Mouse (Mus musculus) stomach, postnatal 0 days (tissue): ENCODE results near the gene Rgs10. TPM values are rescaled to one million over a fixed set of nuclear protein-coding genes. Genes with fewer than 3 reads are reported as not detected.

ENCODE experiments used
- ATAC-seq: fragments of 200-750 bp; cut with Nextera tagmentation; 2 replicates; pipeline ENCODE4 v1.8.0; 2017; ENCODE audit not compliant: low FRiP score, low TSS enrichment
- DNase-seq: peaks from one replicate; pipeline ENCODE4 v3.0.0-alpha.2; 2016; ENCODE audit warnings: low spot score
- H3K27ac ChIP-seq: fragments of 300-500 bp; sonication (generic); replicated peaks from 2 replicates; pipeline ENCODE4 v1.5.1; 2014; ENCODE audit warnings: mild to moderate bottlenecking, control low read depth
- H3K27me3 ChIP-seq: fragments of 300-500 bp; sonication (generic); 2 replicates; pipeline ENCODE4 v1.6.1; 2014; ENCODE audit warnings: low read length; ENCODE audit not compliant: control insufficient read depth, insufficient read depth
- H3K36me3 ChIP-seq: fragments of 300-500 bp; sonication (generic); 2 replicates; pipeline ENCODE4 v1.6.1; 2014; ENCODE audit warnings: low read length, mixed read lengths; ENCODE audit not compliant: control insufficient read depth, insufficient read depth
- H3K4me1 ChIP-seq: fragments of 300-500 bp; sonication (generic); replicated peaks from 2 replicates; pipeline ENCODE4 v1.6.1; 2014; ENCODE audit warnings: antibody characterized with exemption; ENCODE audit not compliant: control insufficient read depth, insufficient read depth
- H3K4me2 ChIP-seq: fragments of 300-500 bp; sonication (generic); replicated peaks from 2 replicates; pipeline ENCODE4 v1.6.1; 2014; ENCODE audit warnings: low read depth, mild to moderate bottlenecking, control low read depth, moderate library complexity
- H3K4me3 ChIP-seq: fragments of 300-500 bp; sonication (generic); 2 replicates; pipeline ENCODE4 v1.5.1; 2014; ENCODE audit warnings: low read depth, low read length, control low read depth
- H3K9ac ChIP-seq: fragments of 300-500 bp; sonication (generic); 2 replicates; pipeline ENCODE4 v1.6.1; 2014; ENCODE audit warnings: mild to moderate bottlenecking, low read length, control low read depth, mixed read lengths
- H3K9me3 ChIP-seq: fragments of 300-500 bp; sonication (generic); 2 replicates; pipeline ENCODE4 v1.6.1; 2016; ENCODE audit warnings: low read length; ENCODE audit not compliant: control insufficient read depth
- CTCF ChIP-seq: IDR thresholded peaks from 2 replicates; pipeline ENCODE4 v1.5.1; 2016; ENCODE audit warnings: antibody characterized with exemption, low read depth, mild to moderate bottlenecking, moderate library complexity
- EP300 ChIP-seq: optimal IDR thresholded peaks from 2 replicates; pipeline ENCODE3; 2016; ENCODE audit warnings: antibody characterized with exemption
- WGBS: fragments of 180-500 bp; shearing (Covaris S2); extraction: QIAGEN DNeasy Blood & Tissue Kit; methylation state at CpG from one replicate; pipeline ENCODE4 v1.1.7; 2014; 5-methylcytosine and 5-hydroxymethylcytosine counted together
- polyA plus RNA-seq: library from polyadenylated mRNA; unstranded; fragments of >200 nt; fragmentation: Nextera tagmentation; extraction: Ambion mirVana; gene quantifications from 2 replicates; pipeline ENCODE4 v1.2.1, GENCODE M21; 2015

The Rgs10 gene
- polyA plus RNA-seq, 1 experiment from 2014 or later: 24.5 TPM

DNA sequence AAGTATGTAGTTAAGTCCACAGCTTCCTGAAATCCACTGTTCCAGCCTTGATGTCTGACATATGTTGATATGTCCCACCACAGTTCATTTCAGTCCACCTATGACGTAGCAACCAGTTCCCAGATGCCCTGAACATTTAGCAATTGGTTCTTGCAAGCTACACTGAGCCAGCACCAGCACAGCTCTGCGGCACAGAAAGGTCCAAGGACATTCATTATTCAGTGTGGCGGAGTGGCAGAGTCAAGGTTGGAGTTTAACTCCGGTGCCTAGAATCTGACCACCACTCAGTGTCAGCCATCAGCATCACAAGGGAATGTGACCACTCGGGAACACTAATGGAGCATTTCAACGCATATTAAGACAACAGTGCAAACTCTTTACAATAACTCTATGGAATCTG, 1.9 kb downstream of the Rgs10 start:
- Histone ChIP-seq H3K4me3 (peak overlapping the region; percentile 71; the same call in 1 of the 2 replicates), H3K4me1 (no peaks in the 10 kb centered on the region), H3K4me2 (0 out of 2 replicates have a peak overlapping the region, but pooled peaks have one; percentile 99), H3K9ac (no peak overlapping the region), H3K36me3 (no peaks in the 10 kb centered on the region), H3K9me3 (no peaks in the 10 kb centered on the region), H3K27me3 (no peaks in the 10 kb centered on the region), H3K27ac (no peak overlapping the region)
- ATAC-seq: no peak
- TF ChIP-seq EP300 (no peak), CTCF (no peak)
- 63% methylated on average over 6 of the region's 6 CpGs for WGBS
- no peak for DNase-seq

DNA sequence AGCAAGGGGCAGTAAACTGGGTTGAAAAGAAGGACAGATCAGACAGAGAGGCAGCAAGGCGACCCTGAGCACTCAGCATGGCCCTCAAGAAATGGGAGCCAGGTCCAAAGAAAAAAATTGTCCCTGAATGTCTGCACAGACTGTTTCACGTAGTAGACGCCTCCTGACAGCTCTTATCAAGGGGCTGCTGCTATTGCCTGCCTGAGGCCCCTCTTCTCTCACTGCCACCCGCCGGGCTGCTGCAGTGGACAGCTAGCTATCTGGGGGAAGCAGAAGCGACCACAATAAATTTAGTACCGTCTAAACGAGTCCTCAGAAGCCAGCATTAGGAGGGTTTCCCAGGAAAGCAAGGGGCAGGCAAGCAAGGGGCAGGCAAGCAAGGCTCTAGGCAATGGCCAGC, 4.1 kb downstream of the Rgs10 start:
- ATAC-seq: no peak
- no peak for DNase-seq
- Histone ChIP-seq H3K27ac (no peak overlapping the region), H3K9me3 (no peaks in the 10 kb centered on the region), H3K27me3 (no peaks in the 10 kb centered on the region), H3K4me1 (no peaks in the 10 kb centered on the region), H3K4me2 (no peak overlapping the region), H3K4me3 (no peak overlapping the region), H3K9ac (no peak overlapping the region), H3K36me3 (no peaks in the 10 kb centered on the region)
- TF ChIP-seq EP300: no peak
- no peak for TF ChIP-seq CTCF
- 63% methylated on average over 8 of the region's 8 CpGs for WGBS

DNA sequence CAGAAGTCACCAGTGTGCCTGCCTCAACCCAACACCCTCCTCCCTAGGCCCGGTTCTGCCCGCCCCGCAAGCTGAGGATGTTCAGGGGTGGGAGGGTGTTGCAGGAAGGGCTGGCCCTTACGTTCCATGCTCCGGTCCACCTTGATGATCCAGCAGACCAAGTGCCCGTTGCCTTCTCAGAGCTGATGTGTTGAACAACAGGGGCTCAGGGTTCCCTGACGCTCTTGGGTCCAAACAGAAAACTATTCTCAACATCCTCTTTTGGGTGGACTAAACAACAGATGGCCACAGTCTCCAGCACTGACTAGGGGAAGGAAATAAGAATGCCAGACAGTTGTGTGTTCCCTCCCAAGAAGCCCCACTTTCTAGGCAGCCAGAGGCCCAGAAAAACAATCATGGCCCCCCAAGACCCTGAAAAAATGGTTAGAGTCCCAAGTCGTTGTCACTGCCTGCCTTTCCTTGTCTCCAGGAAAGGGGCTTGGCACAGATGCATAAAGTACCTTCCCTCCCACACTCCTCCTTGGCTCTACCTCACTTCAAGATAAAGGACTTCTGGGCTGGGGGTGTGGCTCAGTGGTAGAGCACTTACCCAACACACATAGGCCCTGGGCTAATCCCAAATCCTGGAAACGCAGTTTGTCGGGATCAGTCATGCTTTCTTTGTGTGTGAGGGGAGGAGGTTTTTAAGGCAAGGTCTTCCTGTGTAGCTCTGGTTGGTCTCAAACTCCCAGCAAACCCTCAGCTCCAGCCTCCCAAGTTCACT, 6.3 kb downstream of the Rgs10 start:
- Histone ChIP-seq H3K4me2 (no peak overlapping the region), H3K36me3 (no peaks in the 10 kb centered on the region), H3K4me3 (no peak overlapping the region), H3K9me3 (no peaks in the 10 kb centered on the region), H3K4me1 (no peaks in the 10 kb centered on the region), H3K27me3 (no peaks in the 10 kb centered on the region), H3K9ac (no peak overlapping the region), H3K27ac (no peak overlapping the region)
- 63% methylated on average over 10 of the region's 10 CpGs for WGBS
- ATAC-seq (no peak), DNase-seq (no peak)
- TF ChIP-seq CTCF: no peak
- TF ChIP-seq EP300: no peak

DNA sequence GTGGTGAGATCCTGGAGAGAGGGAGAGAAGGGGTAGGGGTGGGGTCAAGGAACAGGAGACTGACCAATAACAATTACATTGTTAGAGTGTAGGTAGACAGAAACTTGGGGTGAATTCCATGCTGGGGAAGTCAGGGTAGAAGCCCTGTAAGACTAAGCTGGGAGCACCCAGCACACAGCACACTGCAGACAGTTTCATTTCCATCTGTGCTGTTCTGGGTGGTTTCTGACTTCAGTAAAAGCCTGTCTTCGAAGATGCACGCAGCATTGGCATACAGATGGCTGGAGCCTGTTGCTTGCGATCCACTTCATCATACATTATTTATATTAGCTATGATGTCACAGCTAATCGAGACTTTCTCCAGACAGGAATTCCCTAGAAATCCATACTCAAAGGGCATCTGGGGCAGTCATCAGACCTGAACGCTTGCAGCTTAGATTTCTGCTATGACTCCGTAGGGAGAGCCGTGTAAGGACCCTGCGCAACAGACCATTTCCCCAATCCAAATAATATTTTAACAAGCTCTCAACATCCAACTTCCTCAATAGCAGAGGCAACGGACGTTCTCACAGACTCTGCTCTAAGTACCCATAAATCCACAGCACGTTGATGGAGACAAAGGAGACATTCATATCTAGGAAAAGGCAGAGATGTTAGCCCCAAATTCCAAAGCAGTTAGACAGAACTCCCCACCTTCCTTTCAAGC, 7.7 kb downstream of the Rgs10 start:
- H3K4me2 ChIP-seq: no peak overlapping the region
- TF ChIP-seq CTCF (no peak), EP300 (no peak)
- 55% methylated on average over 11 of the region's 11 CpGs for WGBS
- ATAC-seq (no peak), DNase-seq (no peak)
- no peaks in the 10 kb centered on the region for H3K36me3 ChIP-seq
- no peak overlapping the region for H3K9ac ChIP-seq
- no peak overlapping the region for H3K4me3 ChIP-seq
- no peak overlapping the region for H3K27ac ChIP-seq
- H3K9me3 ChIP-seq: no peaks in the 10 kb centered on the region
- no peaks in the 10 kb centered on the region for H3K4me1 ChIP-seq
- no peaks in the 10 kb centered on the region for H3K27me3 ChIP-seq

DNA sequence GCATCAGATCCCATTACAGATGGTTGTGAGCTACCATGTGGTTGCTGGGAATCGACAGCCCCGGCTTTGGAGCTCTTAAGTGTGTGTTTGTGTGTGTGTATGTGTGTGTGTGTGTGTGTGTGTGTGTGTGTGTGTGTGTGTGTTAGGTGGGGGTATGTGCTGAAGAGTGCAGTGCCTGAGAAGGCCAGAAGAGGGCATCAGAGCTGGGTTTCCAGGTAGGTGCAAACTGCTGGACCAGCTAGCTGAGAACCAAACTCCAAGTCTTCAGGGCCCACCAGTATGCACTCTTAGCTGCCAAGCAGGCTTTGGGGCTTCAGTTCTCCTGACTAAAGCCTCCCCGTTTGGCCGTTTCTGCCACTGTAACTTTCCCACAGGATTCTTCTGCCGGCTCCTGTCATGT, 10.3 kb downstream of the Rgs10 start:
- TF ChIP-seq EP300: no peak
- peak; percentile 50 for TF ChIP-seq CTCF
- Histone ChIP-seq H3K4me3 (no peak overlapping the region), H3K4me2 (no peak overlapping the region), H3K9ac (no peak overlapping the region), H3K27ac (no peak overlapping the region), H3K27me3 (no peaks in the 10 kb centered on the region), H3K9me3 (no peaks in the 10 kb centered on the region), H3K4me1 (no peaks in the 10 kb centered on the region), H3K36me3 (no peaks in the 10 kb centered on the region)
- WGBS: 82% methylated on average over 5 of the region's 5 CpGs
- no peak for ATAC-seq
- no peak for DNase-seq

DNA sequence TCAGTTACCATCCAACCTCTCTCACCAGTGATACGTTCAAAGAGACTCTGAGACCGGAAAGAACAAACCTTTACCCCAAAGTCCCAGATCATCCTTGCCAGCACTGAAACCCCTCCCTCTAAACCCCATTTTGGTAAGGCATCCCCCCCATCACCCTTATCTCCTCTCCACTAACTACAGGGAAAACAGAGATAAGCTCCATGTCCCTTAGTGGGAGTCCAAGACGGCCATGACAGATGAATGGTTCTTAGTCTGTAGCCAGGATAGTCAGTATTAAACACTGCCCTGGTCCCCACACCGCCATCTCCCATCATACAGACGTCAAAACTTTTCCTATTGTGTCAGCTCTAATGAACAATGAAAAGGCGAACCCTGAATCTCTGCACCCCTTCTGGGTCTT, 14.6 kb downstream of the Rgs10 start:
- ATAC-seq: no peak
- no peak overlapping the region for H3K4me2 ChIP-seq

More for the DNA sequence above, 14.6 kb downstream of the Rgs10 start:
- WGBS: 64% methylated on average over 6 of the region's 6 CpGs
- no peaks in the 10 kb centered on the region for H3K36me3 ChIP-seq
- no peak for DNase-seq
- H3K27me3 ChIP-seq: no peaks in the 10 kb centered on the region
- no peaks in the 10 kb centered on the region for H3K9me3 ChIP-seq
- H3K4me1 ChIP-seq: no peaks in the 10 kb centered on the region
- no peak overlapping the region for H3K9ac ChIP-seq
- H3K27ac ChIP-seq: no peak overlapping the region
- H3K4me3 ChIP-seq: no peak overlapping the region
- no peak for TF ChIP-seq CTCF
- no peak for TF ChIP-seq EP300
